Mouse (Mus musculus) kidney, postnatal 10 days (tissue): ENCODE data around the gene Dcst1.
A peak's percentile ranks its signal among the peaks of the same experiment; 100 is the strongest.

Source experiments
- DNase-seq: peaks from one replicate; pipeline ENCODE4 v3.0.0; 2021; ENCODE audit warnings: mixed read lengths

Gene Dcst1

GRCm38 (mm10) chr3:89365153-89365485 is at the start of gene Dcst1:
Dcst1 (minus strand) TSS chr3:89365253.
- no peak for DNase-seq

GRCm38 (mm10) chr3:89411490-89412393 is 46.7 kb upstream of the Dcst1 start, which contains the start of gene Flad1:
Flad1 (minus strand) TSS chr3:89411870.
- peak; percentile 97 for DNase-seq

- DNase-seq, result no peak
Measured at GRCm38 (mm10) chr3:89410864-89411263, 45.8 kb upstream of the Dcst1 start.

- no peak for DNase-seq
Measured at GRCm38 (mm10) chr3:89409701-89410100, 44.6 kb upstream of the Dcst1 start.

GRCm38 (mm10) chr3:89408448-89408847 is 43.4 kb upstream of the Dcst1 start:
- DNase-seq, result no peak

GRCm38 (mm10) chr3:89406887-89407286 is 41.8 kb upstream of the Dcst1 start:
- DNase-seq, result no peak

- DNase-seq, result no peak
Measured at GRCm38 (mm10) chr3:89402693-89403092, 37.6 kb upstream of the Dcst1 start, which contains the start of gene Lenep. Lenep (minus strand) TSS chr3:89402793.

- DNase-seq, result no peak
Measured at GRCm38 (mm10) chr3:89401329-89401728, 36.3 kb upstream of the Dcst1 start.

- DNase-seq, result no peak
Measured at GRCm38 (mm10) chr3:89396654-89397005, 31.6 kb upstream of the Dcst1 start.

- peak; percentile 87 for DNase-seq
Measured at GRCm38 (mm10) chr3:89395806-89396653, 31.0 kb upstream of the Dcst1 start.

GRCm38 (mm10) chr3:89395419-89395805 is 30.4 kb upstream of the Dcst1 start:
- peak; percentile 49 for DNase-seq

GRCm38 (mm10) chr3:89394894-89395256 is 29.8 kb upstream of the Dcst1 start:
- DNase-seq, result peak; percentile 92

- peak; percentile 90 for DNase-seq
Measured at GRCm38 (mm10) chr3:89394006-89394893, 29.2 kb upstream of the Dcst1 start, which contains the start of gene Zbtb7b. Zbtb7b (minus strand) TSS chr3:89394776.

GRCm38 (mm10) chr3:89393605-89394004 is 28.6 kb upstream of the Dcst1 start:
- peak; percentile 99 for DNase-seq

GRCm38 (mm10) chr3:89392871-89393311 is 27.8 kb upstream of the Dcst1 start:
- peak; percentile 73 for DNase-seq

GRCm38 (mm10) chr3:89391663-89392511 is 26.8 kb upstream of the Dcst1 start:
- DNase-seq, result peak; percentile 77

GRCm38 (mm10) chr3:89390699-89391662 is 25.9 kb upstream of the Dcst1 start:
- DNase-seq, result peak; percentile 56

- peak; percentile 42 for DNase-seq
Measured at GRCm38 (mm10) chr3:89390111-89390515, 25.1 kb upstream of the Dcst1 start.

GRCm38 (mm10) chr3:89388901-89389740 is 24.1 kb upstream of the Dcst1 start:
- DNase-seq, result peak; percentile 48
